Mouse (Mus musculus): ENCODE data around the gene Adm.
"Not testable (repeated sequence)": the region's sequence is repeated elsewhere in the genome, so short reads cannot be mapped to it uniquely, and the experiment has no call there.

GRCm38 (mm10) chr7:110639958-110640357 lies 12.5 kb downstream of the Adm start:
- TF ChIP-seq CTCF (IDR thresholded peaks at IDR 0.05; ENCODE audit: low read depth, low read length); POLR2A (IDR thresholded peaks at IDR 0.05; ENCODE audit: extremely low read depth, insufficient read depth, low read length): not testable (repeated sequence)
